Mouse (Mus musculus): Measurements from ENCODE around the gene Nos1.
A peak's percentile ranks its signal among the peaks of the same experiment; 100 is the strongest.

Gene Nos1

GRCm38 (mm10) chr5:118005728-118006127 lies 224.9 kb downstream of the Nos1 start:
- DNase-seq = peak; percentile 82

- DNase-seq = no peak
Measured at GRCm38 (mm10) chr5:118008344-118008743, 227.5 kb downstream of the Nos1 start.
